Mouse (Mus musculus) lung, postnatal 10 days (tissue): ENCODE data around the gene Trp73.

Experiments
- DNase-seq: peaks from one replicate; pipeline ENCODE4 v3.0.0; 2021

Gene Trp73

DNA sequence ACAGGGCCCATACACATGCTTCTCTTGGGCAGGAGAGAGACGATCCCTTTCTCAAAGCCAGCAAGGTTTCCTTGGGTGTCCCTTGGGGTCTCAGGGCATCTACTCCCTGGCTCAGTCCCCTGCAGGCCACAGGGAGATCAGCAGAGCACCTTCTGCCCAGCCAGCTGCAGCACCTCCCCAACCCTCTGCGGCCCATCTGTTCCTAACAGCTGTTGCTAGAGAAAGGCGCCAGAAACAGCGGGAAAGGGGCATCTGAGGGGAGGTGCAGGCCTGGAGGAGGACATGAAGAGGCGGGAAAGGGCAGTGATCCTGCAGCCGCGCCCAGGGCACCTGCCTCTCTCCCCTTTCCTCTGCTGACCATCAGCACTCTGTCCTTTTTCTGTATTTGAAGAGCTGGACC, 40.6 kb downstream of the Trp73 start:
- no peak for DNase-seq

DNA sequence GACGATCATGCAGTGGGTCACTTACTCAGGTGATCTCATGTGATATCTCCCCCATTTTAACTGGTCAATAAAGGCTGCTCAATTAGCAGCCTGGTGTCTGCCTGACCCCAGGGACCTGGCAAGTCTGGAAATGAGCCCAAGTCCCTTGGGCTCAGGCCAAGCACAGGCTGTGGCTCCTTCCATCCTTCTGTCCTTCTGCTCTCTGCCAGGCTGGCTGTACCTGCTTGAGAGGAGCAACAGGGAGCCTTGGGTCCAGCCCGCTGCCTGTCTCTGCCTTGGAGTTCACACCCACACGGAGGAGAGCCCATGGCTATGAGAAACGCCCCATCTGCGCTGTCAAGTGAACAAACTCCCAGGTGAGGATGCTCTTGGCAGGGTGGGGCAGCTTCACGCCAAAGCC, 43.9 kb downstream of the Trp73 start:
- DNase-seq: no peak

DNA sequence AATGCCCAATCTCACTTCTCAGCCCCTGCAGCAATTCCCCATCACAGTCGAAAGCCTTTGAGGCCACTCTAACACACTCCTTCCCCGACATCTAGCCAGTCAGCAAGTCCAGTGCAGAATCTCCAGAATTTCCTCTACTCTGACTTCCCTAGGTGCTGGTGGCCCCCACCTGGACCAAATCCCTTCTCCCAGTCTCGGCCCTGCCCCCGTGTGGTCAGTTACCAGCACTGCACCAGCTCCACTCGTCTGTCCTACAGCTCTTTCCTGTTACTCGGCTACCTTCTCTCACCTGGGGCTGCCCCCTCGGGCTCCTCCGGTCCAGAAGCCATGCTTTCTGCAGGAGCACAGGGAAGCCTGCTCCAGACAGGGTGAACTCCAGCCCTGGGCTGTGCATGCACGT, 46.8 kb downstream of the Trp73 start:
- DNase-seq: peak; percentile 34

DNA sequence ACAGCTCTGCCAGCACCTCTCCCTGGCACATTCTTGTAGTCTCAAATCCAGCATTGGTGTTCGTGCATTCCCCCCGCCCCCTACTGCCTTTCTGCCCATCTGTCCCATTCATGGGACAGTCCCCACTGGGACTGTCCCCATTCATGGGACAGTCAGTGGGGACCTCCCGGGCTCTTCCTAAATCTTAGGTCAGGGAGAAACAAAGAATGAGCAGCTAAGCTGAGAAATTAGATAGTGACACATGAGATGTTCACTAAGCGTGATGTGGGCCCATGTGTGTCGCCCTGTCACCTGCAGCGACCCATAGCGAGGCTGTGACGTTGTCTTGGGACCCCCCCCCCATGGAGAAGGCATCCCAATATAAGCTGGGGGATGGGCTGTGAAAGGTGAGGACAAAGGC, 48.7 kb downstream of the Trp73 start:
- DNase-seq: no peak

GRCm38 (mm10) chr4:154089205-154089604, 50.8 kb downstream of the Trp73 start:
- no peak for DNase-seq

- no peak for DNase-seq
These were observed 53.6 kb downstream of the Trp73 start for GRCm38 (mm10) chr4:154086436-154086835.

DNA sequence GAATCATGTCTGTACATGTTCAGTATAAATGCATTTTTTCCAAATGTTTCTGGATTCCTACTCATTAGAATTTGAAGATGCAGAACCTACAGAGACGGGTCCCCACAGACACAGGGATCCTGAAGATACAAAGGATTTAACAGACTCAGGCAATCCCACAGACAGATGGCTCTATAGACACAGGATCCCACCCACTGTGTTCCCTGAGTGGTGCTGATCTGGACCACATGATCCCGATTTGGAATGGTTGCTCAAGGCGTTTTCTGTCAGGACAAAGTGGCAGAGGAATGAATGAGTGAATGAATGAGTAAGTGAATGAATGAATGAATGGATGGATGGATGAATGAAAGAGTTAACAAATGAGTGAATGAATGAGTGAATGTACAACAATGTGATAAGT, 54.2 kb downstream of the Trp73 start:
- no peak for DNase-seq

DNA sequence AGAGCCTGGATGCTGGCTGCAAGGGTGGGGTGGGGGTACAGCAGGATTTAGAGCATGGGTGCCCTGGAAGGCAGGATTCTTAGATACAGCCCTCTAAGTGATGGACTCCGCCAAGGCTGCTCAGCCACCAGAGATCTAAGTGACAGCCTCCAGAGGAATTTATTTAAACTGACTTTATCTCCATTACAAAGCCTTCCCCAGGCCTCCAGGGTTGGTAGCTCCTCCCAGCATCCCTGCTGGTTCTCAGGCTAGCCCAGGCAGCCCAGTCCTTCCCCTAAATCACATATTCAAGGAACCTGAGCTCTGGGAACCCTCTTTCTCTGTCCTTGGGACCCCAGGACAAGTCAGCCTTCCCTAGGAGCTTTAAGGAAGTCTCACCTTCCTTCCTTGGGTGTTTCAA, 58.0 kb downstream of the Trp73 start:
- DNase-seq: no peak

- no peak for DNase-seq
These were observed 59.0 kb downstream of the Trp73 start for GRCm38 (mm10) chr4:154081021-154081420.

GRCm38 (mm10) chr4:154080211-154080610, 59.8 kb downstream of the Trp73 start:
- DNase-seq: no peak

GRCm38 (mm10) chr4:154071941-154072340, 68.1 kb downstream of the Trp73 start:
- no peak for DNase-seq

DNA sequence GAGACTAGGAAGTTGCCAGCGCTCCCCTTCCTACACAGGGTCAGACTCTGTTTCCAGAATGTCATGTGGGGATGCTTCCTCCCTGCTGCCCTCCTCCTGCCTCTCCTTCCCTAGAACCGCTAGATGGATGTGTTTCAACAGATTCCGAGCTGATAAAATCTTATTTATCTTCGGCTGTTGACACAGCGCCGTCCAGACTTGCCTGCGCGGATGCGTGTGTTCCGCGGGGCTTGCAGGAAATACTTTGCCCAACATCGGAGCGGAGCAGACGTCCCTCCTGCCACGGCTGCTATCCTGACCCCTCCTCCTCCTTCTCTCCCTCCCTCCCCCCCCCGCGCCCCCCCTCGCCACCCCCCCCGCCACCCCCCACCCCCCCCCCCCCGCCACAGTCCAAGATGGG, 68.5 kb downstream of the Trp73 start:
- no peak for DNase-seq

DNA sequence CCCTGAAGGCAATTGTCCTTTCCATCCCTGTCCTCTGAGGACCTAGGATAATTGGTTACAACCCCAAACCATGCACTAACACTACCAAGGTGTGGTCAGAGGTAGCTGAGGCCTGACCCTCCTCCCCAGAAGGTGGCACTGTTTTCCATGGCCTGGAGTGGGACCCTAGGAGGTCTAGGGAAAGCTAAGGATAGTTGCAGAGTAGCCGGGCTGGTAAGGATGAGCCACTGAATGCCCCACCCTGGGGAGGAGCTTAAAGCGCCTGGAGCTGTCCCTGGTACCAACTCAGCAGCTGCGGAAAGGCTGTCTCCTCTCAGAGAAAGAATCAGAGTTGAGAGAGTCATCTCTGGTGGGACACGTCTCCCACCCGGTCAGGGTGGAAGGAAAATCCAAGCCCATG, 69.1 kb downstream of the Trp73 start:
- peak; percentile 54 for DNase-seq

GRCm38 (mm10) chr4:154064827-154065773, 74.9 kb downstream of the Trp73 start:
- DNase-seq: peak; percentile 47

- no peak for DNase-seq
These were observed 82.3 kb downstream of the Trp73 start for GRCm38 (mm10) chr4:154057696-154058095.

- peak; percentile 21 for DNase-seq
These were observed 83.3 kb downstream of the Trp73 start for GRCm38 (mm10) chr4:154056661-154057060.

- no peak for DNase-seq
These were observed 84.0 kb downstream of the Trp73 start for GRCm38 (mm10) chr4:154056046-154056445.

GRCm38 (mm10) chr4:154055482-154055881, 84.5 kb downstream of the Trp73 start:
- no peak for DNase-seq

- DNase-seq: no peak
These were observed 86.9 kb downstream of the Trp73 start for GRCm38 (mm10) chr4:154053065-154053464.

DNA sequence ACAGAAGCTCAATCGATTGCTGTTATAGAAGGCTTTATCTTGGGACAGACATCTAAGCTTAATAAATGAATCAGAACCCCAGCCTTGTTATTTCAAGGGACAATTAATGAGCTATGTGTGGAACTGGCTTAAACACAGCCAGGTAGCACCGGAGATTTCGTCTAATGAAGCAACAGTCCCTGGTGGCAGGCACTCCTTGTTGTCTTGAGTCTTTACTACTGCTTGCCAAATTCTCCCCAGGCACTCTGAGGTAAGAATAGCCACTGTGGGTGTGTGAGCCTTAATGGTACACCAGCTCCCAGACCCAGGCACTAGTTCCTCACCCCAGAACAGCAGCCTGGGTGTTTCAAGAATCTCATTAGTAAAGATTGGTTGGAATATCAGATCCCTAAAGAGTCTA, 88.6 kb downstream of the Trp73 start:
- DNase-seq: no peak

DNA sequence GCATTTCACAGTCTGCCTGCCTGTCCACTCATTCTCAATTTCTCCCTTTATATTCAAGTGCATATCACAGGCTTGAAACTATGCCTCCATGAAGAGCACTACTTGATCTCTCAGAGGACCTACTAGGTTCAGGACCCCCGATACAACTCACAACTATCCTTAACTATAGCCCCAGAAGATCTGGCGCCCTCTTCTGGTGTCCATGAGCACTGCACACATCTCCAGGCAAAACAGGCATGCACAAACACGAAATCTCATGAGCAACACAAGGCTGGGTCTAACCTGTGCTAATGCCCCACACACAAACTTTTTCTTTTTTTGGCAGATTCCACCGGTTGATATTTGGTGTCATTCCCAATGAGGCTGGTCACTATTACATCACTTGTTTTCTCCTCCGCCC, 94.2 kb downstream of the Trp73 start:
- no peak for DNase-seq

GRCm38 (mm10) chr4:154042577-154042976, 97.4 kb downstream of the Trp73 start, which contains the start of gene Ccdc27:
Gene Ccdc27, minus strand, starts transcription at chr4:154042677.
- no peak for DNase-seq

DNA sequence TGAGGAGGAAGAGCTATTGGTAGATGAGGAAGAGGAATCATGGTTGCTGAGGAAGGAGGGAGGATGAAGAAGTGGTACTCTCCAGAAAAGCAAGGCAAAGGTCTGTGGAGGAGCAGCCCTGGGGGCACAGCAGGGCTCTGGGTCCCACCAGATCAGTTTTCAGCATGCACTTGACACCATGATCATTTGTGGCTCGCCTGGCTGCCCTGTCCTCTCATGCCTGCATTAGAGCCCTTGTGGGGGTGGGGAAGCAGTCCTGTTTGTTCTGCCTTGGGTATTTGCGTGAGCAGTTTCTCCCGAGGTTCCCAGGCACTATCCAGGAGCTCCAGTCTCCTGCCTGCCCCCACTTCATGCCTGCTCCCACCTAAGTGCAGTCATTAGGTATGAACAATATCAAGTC, 102.9 kb downstream of the Trp73 start:
- DNase-seq: no peak

GRCm38 (mm10) chr4:154028646-154029045, 111.4 kb downstream of the Trp73 start:
- no peak for DNase-seq

DNA sequence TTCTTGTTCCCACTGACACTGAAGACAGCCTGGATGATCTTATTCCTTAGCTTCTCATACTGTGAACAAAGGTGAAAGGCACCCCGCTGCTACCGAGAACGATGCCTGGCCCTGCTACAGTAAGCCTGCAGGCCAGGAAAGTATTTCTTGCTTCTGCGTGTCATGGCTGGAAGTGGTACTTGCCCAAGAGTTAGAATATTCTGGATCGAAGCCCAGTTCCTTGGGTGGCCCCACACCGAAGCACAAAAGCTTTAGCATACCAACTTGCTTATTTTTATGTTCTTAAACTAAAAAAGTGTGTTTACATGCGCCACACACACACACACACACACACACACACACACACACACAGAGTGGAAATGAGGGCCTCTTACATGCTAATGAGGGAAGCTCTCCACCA, 111.9 kb downstream of the Trp73 start:
- DNase-seq: no peak
